Mouse (Mus musculus) heart, postnatal 25 days (tissue): ENCODE results near the gene Gli1. TPM values are rescaled to one million over a fixed set of nuclear protein-coding genes. Genes with fewer than 3 reads are reported as not detected.

ENCODE experiments used
- DNase-seq: peaks from one replicate; pipeline ENCODE4 v3.0.0; 2022; ENCODE audit warnings: low spot score
- intact Hi-C: fragments of 180-260 bp; cut with DNase I; formaldehyde crosslinking; loops from one replicate; pipeline ENCODE4 v1.15.1; 2025
- total RNA-seq, 2 experiments: library from RNA; stranded (reverse); gene quantifications; 2 replicates each; pipeline ENCODE4 v1.2.3; 2021

The Gli1 gene
- total RNA-seq, 2 experiments from 2014 or later, result 0.89 to 1.1 TPM

DNA sequence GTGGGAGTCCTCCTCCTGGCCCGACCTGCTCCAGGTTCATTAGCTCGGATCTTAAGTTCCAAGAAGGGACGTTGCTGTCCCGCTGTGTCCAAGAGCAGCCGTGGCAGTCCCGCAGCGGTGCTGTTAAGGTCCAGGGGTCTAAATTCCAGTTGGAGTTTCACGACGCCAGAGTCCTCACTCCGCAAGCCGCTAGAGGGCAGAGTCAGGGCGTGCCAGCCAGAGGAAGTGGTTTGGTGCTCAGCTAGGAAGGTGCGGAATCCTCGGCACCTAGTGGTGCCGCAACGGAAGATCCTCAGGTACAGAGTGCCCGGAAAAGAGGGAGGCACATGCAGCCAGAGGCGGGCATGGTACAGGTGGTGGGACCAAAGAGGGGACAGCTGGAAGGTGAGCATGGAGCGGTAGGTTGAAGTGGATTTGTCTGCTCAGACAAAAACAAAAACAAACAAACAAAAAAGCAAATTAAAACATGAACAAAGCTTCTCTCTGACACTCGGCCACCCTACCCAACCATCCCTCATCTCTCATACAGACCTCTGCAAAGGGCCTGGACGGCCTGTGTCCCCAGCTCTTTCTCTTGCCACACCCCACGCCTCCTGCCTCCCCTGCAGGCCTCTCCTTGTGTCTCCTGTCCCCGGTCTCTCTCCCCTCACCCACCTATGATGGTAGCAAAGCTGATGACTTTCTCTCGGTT is 9.0 kb upstream of the Gli1 start:
- no peak for DNase-seq
- intact Hi-C loops, result loop anchor here (5.0 kb wide), 1 partner anchor 87 kb away; no protein-coding TSS in a partner anchor

- DNase-seq, result no peak
- intact Hi-C loops, result loop anchor here (5.0 kb wide), 1 partner anchor 87 kb away; no protein-coding TSS in a partner anchor
These were observed 8.0 kb upstream of the Gli1 start for GRCm38 (mm10) chr10:127349810-127350209.

DNA sequence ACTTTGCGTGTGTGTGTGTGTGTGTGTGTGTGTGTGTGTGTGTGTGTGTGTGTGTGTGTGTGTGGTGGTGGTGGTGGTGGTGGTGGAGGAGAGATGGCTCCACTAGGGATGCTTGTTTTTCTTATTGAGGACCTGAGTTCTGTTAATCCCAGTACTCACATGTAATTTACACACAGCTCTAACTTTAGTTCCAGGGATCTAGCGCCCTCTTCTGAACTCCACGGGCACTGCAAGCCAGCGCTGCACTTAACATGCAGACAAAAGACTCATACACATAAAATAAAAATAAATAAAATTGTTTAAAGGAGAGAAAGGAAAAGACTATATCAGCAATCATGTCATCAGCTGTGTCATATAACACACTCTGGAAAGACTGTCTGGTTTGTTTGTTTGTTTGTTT is 7.2 kb upstream of the Gli1 start:
- DNase-seq, result no peak
- intact Hi-C loops, result no loop called here

DNA sequence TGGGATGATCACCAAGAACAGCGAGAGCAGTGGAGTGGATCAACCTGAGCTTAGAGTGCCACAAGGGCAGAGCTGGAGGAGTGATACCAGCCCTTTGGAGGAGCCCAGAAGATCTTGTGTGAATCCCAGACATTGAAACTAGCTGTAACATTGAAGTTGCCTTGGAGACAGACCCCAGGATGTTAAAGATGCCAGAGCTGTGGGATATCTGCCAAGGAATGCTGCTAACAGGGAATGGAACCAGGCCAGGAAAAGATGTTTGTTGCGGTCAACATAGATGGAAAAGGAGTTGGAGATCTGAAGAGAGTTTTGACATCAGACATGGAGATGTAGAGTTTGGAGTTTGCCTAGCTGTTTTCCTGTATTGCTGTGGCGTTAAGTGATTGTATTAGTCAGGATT is 4.4 kb upstream of the Gli1 start:
- no peak for DNase-seq
- intact Hi-C loops, result no loop called here

- no peak for DNase-seq
- intact Hi-C loops, result no loop called here
These were observed 1.3 kb upstream of the Gli1 start for GRCm38 (mm10) chr10:127343029-127343428.

DNA sequence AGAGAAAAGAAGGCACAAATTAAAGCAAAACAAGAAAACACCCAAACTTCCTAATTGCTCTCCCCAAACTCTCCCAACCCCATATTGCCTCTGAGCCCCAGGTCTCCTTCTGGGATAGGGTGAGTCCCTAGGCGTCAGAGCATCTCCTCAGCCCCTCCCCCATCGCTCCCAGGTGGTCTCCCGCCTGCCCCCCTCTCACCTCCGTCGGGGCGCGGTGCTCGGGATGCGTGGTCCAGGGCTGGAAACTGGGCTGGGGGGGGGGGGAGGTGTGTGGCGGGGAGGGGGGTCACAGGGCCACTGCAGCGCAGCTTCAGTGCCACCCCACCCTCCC is 449 bp downstream of the Gli1 start:
- intact Hi-C loops, result no loop called here

DNA sequence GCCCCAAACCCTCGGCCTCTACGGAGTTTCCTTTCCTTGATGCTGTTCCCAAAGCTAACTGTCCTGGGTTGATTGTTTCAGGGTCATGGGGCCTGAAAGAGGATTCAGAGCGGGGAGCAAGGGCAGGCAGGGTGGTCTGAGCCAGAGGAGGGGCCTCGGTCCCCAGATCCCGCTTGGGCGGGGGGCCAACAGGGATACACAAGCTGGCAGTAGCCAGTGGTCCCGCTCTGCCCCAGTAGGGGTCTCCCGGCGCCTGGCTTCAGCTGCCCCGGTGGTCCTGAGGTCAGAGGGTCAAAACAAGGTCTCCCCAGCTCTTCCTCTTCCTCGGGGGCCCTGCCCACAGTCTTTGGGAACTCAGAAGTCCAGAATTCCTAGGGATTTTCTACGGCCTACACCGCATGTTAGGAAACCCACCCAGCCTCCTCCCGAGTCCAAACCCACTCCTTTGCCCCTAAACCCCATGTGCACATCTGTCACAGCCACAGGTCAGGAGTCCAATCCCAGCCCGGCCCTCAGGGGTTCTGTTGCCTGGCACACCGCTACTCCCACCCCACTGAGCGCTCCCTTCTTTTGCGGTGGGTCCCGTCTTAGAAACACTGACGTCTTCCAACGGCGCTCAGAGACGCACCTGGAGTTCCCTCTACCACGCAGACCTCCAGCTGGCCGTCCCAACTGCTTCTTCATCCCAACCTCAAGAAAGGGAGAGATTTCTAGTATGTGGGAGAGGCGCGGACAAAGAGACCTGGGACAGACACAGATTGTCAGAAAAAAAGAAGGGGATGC is 1.0 kb downstream of the Gli1 start:
- DNase-seq, result no peak
- intact Hi-C loops, result no loop called here

More for the DNA sequence above, 449 bp downstream of the Gli1 start:
- DNase-seq, result no peak

- DNase-seq, result no peak
- intact Hi-C loops, result no loop called here
These were observed 1.8 kb downstream of the Gli1 start for GRCm38 (mm10) chr10:127339683-127340576.

GRCm38 (mm10) chr10:127338930-127339682 is 2.7 kb downstream of the Gli1 start:
- intact Hi-C loops, result no loop called here
- peak; percentile 66 for DNase-seq

- intact Hi-C loops, result no loop called here
- DNase-seq, result no peak
These were observed 4.2 kb downstream of the Gli1 start for GRCm38 (mm10) chr10:127337536-127338099.

- intact Hi-C loops, result no loop called here
- no peak for DNase-seq
These were observed 4.8 kb downstream of the Gli1 start for GRCm38 (mm10) chr10:127336952-127337351.

DNA sequence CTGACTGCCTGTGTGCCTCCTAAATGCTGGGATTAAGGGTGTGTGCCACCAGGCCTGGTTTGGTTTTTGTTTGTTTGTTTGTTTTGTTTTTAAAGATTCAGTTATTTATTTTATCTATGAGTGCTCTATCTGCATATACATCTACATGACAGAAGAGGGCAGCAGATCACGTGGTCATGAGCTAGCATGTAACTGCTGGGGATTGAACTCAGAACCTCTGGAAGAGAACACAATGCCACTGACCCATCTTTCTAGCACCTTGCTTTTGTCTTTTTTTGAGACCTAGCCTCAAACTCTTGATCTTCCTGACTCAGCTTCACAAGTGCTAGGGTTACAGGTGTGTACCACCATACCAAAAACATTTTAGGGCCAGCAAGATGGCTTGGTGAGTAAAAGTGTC is 6.5 kb downstream of the Gli1 start:
- DNase-seq, result no peak
- intact Hi-C loops, result no loop called here

- intact Hi-C loops, result no loop called here
- no peak for DNase-seq
These were observed 8.6 kb downstream of the Gli1 start for GRCm38 (mm10) chr10:127333152-127333551.

- DNase-seq, result no peak
- intact Hi-C loops, result no loop called here
These were observed 9.4 kb downstream of the Gli1 start for GRCm38 (mm10) chr10:127332211-127332874.

GRCm38 (mm10) chr10:127330212-127330611 is 11.6 kb downstream of the Gli1 start:
- DNase-seq, result no peak
- intact Hi-C loops, result no loop called here

DNA sequence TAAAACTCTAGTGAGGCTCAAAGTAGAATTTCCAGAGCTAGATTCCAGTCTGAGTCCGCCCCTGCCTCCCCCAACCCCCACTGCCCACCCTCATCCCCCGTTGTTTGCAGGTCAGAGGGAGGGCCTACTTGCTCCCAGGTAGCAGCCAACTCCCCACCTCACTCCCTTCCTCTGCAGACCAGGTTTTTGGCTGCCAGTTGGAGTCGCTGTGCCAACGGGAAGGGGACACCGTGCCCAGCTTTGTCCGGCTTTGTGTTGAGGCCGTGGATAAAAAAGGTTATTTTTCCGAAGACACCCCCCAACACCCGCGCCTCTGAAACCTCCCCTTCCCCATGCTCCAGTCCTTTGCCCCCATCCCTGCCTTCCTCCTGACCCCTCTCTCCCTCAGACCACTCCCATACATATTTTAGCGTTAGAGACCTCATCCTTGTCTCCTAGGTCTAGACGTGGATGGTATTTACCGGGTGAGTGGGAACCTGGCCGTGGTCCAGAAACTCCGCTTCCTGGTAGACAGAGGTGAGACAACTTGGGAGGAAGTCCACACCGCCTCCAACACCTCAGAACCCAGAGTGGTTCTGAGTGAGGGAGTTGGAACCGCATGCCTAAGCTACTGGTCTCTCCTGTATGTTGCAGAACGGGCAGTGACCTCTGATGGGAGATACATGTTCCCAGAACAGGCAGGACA is 14.2 kb downstream of the Gli1 start:
- intact Hi-C loops, result no loop called here
- no peak for DNase-seq

DNA sequence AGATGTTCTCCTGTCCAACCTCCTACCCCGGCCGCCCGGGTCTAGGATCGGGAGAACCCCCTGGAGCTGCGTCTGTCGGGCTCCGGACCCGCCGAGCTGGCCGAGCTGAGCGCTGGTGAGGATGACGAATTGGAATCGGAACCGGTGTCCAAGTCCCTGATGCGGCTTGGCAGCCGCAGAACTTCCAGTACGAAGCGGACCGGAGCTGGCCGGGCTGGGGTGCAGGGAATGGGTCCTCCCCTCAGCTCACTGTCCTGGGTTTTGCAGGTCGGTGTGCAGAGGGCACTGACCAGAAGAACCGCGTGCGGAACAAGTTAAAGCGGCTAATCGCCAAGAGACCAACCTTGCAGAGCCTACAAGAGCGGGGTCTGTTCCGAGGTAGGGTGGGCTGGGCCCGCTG is 14.9 kb downstream of the Gli1 start:
- intact Hi-C loops, result no loop called here
- no peak for DNase-seq

- intact Hi-C loops, result no loop called here
- no peak for DNase-seq
These were observed 15.6 kb downstream of the Gli1 start for GRCm38 (mm10) chr10:127326017-127326801.
